Mouse (Mus musculus) retina, embryonic 14.5 days (tissue): ENCODE measurements around the gene Trnp1.

Source experiments
- DNase-seq: peaks from one replicate; pipeline ENCODE4 v3.0.0-alpha.2; 2015; ENCODE audit warnings: low spot score

Trnp1 gene

GRCm38 (mm10) chr4:133460006-133460405 is 38.3 kb downstream of the Trnp1 start:
- no peak for DNase-seq

GRCm38 (mm10) chr4:133458044-133458443 is 40.3 kb downstream of the Trnp1 start:
- no peak for DNase-seq

- DNase-seq, result no peak
Measured at GRCm38 (mm10) chr4:133452433-133452832, 45.9 kb downstream of the Trnp1 start.

GRCm38 (mm10) chr4:133451536-133451935 is 46.8 kb downstream of the Trnp1 start:
- peak; percentile 95 for DNase-seq

GRCm38 (mm10) chr4:133449726-133450125 is 48.6 kb downstream of the Trnp1 start:
- peak; percentile 81 for DNase-seq

- no peak for DNase-seq
Measured at GRCm38 (mm10) chr4:133448708-133449388, 49.5 kb downstream of the Trnp1 start.

GRCm38 (mm10) chr4:133447967-133448366 is 50.4 kb downstream of the Trnp1 start:
- DNase-seq, result no peak

GRCm38 (mm10) chr4:133447366-133447765 is 51.0 kb downstream of the Trnp1 start:
- DNase-seq, result no peak

GRCm38 (mm10) chr4:133445727-133446126 is 52.6 kb downstream of the Trnp1 start:
- no peak for DNase-seq

GRCm38 (mm10) chr4:133443085-133443484 is 55.3 kb downstream of the Trnp1 start:
- DNase-seq, result peak; percentile 23

- no peak for DNase-seq
Measured at GRCm38 (mm10) chr4:133442194-133442593, 56.2 kb downstream of the Trnp1 start.
